Mouse (Mus musculus) gastrocnemius, postnatal 14 days (tissue): Measurements from ENCODE around the gene Sema4d. TPM values are rescaled to one million over a fixed set of nuclear protein-coding genes. Genes with fewer than 3 reads are reported as not detected.

Experiments
- DNase-seq: peaks from one replicate; pipeline ENCODE4 v3.0.0; 2021; ENCODE audit warnings: mixed read lengths
- intact Hi-C: fragments of 180-260 bp; cut with DNase I; formaldehyde crosslinking; loops from one replicate; pipeline ENCODE4 v1.15.1; 2025; ENCODE audit warnings: low total_unique reads
- total RNA-seq, 2 experiments: library from RNA; stranded (reverse); gene quantifications; 2 replicates each; pipeline ENCODE4 v1.2.3; 2021

Gene Sema4d
- total RNA-seq, 2 experiments from 2014 or later, result 126 to 130 TPM

DNA sequence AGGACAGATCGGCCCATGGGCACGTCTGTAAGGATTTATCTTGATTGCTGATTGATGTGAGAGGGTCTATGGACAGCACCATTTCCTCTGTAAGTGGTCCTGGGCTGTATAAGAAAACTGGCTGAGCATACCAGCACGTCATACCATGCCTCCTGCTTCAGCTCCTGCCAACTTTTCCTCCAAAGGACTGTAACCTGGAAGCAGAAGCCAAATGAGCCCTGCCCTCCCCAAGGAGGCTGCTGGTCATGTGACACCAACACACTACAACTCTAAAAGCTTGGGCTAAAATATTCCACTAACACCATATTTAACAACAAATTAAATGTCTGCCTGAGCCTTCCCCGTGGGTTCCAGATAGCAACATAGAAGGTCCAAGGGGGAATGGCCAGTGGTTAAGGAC, 6.9 kb downstream of the Sema4d start:
- no peak for DNase-seq
- intact Hi-C loops, result no loop called here

DNA sequence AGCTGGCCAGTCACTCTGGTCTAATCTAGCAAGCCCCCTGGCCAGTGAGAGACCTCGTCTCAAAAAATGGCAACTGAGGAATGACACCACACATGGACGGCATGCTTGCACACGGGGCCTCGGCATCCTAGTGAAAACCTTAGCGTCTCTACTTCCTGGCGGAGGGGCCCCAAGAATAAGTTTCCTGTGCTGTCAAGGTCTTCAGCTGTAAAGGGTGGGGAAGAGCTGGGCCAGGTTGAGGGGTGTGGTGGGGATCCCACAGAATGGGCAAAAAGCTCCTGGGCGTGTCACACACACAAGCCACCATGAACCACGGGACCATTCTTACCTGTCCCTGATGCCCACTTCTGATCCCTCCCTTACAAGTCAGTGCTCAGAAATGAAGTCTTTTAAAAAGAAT, 9.1 kb downstream of the Sema4d start:
- DNase-seq, result no peak
- intact Hi-C loops, result no loop called here

DNA sequence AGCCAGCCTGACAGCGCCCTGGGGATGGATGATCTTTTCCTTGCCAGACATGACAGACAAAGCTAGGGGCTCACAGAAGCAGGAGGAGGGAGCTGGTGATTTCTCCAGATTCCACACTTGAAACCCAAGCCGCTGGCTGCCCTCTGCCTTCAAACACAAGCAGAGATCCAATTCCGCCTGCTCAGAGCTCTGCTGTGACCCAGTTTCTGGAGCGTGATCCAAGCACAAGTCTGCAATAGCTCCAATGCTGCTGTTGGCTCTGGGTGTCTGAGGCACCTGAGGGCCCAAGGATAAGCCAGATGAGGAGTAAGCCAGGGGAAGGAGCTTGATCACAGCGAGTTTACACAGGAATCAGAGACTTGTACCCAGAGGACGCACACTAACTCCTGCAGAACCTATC, 9.7 kb downstream of the Sema4d start:
- peak; percentile 53 for DNase-seq
- intact Hi-C loops, result no loop called here

DNA sequence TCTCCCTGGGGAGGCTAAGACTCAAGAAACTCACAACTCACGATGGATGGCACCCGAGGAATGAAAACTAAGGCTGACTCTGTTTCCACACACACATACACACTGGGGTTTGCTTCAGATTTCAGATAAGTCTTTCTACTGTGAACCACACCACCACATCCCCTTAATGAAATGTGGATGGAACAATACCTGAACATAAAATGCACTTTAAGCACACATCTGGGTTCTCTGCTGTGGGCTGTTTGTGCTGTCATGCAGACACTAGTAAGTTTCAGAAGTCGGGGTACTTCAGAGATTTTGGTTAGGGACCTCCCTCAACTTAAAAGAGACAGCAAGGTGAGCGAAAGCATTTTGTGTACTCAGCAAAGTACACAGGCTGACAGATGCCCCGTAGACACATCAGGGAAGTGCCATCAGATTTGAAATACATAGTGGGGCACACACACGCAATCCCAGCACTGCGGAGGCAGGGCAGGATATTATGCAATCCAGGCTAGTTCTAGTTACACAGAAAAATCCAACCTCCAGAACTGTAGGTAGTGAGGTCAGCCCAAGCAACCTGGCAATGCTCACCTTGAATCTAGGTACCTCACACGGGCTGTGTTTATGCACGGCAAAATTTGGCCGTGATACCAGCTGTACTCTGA, 12.9 kb downstream of the Sema4d start:
- intact Hi-C loops, result no loop called here
- DNase-seq, result no peak

DNA sequence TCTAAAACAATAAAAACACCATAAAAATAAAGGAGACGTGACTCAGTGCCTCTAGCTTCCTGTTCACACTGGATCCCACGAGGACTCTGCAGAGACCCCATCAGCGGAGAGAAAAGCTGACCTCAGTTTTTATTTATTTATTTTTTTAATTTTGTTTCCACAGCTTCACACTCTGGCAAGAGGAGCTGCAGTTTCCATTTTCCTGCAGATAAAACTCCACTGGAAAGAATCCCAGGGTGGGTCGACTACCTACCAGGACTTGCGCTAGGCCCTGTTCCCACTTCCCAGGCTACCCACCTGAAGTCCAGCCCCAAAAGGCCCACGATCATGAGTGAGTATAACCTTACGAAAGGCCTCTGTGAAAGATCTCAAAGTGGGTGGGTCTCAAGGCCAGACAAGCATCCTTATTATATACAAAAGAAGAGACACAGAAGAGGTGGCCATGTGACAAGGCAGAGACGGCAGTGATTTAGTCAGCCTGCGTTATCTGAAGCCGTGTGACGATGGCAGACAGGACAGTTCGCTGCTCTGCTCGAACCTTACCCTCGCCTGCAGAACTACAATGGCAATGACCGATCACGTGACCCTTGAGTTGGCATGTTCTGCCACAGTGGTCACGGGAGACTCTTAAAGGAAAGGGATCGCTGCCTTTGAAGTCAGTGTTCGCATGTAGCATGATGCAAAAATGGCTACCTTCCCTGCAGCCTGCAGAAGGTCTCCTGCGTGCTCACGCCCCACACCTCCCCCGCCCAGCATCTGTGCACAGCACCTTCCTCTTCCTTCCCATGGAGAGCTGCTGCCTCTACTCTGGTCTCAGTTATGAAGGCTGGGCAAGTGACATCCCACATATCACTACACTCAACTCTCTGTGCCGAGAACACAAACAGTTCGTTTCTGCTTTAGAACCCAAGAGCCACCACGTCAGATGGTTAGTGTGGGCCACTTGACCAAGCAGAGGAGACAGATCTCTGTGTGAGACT, 14.3 kb downstream of the Sema4d start:
- intact Hi-C loops, result no loop called here
- DNase-seq, result no peak

DNA sequence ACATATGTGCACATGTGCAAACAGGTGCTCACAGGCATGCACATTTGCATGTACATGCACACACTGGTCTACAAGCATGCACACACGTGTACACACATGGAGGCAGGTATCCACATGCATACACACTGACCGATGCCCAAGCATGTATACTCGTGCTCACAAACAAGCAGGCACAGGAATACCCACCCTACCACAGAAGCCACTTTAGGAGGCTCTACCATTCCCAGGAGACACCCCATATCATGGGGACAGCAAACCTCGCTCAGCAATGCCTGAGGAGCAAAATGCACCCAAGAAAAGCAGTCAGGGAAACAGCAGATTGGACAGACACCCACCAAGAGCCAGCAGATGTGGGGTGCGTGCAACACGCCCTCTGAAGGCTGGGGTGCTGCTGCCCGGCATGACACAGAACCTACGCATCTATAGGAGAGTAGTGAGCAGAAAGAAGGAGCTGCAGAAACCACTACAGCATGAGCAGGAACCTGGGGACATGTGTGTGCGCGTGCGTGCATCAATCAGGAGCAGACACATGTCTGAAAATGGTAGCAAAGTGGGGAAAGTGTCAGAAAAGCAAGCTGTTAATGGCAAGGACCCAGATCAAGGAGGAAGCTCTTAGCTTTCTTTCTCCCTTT, 15.1 kb downstream of the Sema4d start:
- no peak for DNase-seq
- intact Hi-C loops, result no loop called here

DNA sequence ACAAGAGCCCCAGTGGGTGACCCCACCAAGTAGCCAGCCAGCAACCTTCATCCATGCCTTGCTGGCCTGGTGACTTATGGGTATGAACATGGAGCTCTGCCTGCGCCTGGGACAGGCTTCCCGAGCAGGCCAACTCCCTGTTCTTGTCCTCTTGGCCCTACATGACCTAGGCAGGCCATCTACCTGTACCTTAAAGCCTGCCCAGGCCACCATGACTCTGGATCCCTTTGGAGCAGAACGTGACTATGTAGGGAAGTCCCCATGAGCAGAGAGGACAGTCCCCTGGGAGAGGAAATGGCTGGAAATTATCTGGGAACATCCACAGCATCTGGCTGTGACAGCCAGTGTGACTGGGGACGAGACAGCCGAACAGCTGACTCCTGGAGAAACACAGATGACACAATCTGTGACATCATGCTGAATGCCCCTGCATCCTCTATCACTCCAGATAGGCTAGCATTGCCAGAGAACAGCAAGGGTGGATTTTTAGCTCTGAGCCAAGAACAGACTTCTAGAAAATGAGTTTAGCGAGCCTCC, 15.7 kb downstream of the Sema4d start:
- peak; percentile 10 for DNase-seq
- intact Hi-C loops, result no loop called here

DNA sequence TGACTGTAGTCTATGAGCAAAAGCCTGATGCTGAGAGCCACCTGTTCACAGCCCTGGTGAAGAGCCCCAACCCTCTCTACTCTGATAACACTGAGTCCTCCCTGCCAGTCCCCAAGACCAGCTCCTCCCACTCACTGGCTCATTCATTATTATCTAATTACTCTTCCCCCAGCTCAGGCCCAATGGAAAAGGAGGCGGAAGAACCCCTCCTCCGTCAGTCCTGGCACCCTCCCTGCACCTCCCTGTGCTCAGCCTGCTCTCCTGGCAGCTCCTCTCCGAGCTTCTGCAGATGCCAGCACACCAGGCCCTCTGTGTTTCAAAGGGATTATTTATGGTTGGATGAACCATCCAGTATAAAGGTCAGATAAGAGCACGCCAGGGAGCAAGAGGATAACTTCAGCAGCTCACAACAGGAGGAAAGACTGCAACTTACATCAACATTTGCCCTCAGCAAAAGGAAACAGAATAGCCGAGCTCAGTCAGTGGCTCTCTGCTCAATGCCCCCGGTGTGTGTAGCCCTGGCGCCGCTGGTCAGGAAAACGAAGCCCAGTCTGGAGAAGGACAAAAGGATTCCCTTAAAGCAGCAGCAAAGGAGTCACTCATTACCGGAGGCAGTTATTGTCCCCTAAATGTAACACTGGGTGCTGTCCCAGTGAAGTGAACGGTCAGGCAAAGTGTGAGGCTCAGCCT, 16.4 kb downstream of the Sema4d start:
- intact Hi-C loops, result no loop called here

DNA sequence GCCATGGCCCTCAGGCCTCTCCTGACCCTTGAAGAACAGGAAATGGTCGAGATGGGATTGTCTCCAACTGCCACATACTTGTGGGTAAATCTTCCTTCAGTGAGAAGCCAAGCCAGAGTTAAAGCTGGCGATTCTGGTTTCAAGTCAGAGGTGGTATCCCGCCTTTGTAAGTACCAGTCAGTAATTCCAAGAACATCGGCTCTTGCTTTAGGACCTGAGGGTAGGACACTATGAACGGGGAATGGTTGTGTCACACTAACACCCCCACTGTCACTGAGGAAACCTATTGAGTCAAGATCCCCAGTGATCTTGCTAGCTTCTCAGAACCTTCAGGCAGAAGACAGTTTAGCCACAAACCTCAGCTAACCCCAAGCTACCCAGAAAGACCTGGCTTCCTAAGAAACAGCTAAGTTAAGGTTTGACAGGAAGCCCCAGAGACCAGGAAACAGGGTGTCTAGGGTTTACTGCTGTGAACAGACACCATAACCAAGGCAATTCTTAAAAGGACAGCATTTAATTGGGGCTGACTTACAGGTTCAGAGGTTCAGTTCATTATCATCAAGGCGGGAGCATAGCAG, 17.3 kb downstream of the Sema4d start:
- no peak for DNase-seq
- intact Hi-C loops, result no loop called here

More for the DNA sequence above, 16.4 kb downstream of the Sema4d start:
- peak; percentile 86 for DNase-seq

DNA sequence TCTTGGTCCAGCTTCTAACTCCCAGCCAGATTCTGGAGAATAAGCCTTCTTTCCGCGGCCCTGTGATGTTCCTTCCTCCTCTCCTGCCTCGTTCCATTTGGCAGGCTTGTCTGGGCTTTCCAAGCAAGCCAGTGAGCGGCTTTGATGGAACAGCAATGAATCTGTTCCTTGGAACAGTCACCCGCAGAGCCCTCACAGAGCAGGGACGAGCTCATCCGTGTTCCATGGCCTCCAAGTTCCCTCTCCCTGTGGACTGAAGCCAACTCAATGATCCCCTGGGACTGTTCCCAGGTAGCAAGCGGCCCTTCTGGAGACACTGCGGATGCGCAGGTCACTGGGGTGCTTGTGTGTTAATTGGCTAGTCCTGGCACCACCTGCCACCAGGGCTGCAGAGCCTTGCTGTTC, 21.7 kb downstream of the Sema4d start:
- peak; percentile 44 for DNase-seq
- intact Hi-C loops, result loop anchor here (1.0 kb wide), 1 partner anchor 45 kb away; no protein-coding TSS in a partner anchor

DNA sequence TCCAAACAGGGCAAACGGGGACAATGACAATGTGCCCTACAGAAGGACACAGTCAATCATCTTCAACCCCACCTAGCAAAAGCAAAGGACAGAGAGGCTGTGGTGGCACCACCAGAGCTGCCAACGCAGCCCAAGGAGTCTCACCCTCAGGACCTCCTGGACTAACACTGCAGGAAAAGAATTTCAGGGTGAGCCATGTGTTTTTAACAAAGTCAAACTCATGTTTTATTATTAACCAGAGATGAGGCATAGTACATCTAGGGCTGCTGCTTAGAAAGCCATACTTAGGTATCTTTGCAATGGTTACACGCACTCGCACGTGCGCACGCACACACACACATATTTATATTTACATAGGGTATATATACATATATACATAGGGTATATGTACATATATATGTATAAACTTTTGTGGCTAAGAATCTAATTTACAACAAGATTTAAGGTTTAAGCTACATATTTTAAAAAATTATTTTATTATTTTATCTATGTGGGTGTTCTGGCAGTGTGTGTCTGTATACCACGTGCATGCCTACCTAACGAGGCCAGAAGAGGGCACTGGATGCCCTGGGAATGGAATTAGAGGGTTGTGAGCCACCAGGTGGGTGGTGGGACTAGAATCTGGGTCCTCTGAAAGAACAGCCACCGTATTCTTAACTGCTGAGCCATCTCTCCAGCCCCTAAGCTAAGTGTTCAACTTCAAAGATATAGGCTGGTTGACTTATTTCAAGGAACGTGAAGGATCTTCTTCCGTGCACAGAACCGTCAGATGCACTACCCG, 22.7 kb downstream of the Sema4d start:
- intact Hi-C loops, result loop anchor here (1.0 kb wide), 1 partner anchor 44 kb away; no protein-coding TSS in a partner anchor
- DNase-seq, result no peak

DNA sequence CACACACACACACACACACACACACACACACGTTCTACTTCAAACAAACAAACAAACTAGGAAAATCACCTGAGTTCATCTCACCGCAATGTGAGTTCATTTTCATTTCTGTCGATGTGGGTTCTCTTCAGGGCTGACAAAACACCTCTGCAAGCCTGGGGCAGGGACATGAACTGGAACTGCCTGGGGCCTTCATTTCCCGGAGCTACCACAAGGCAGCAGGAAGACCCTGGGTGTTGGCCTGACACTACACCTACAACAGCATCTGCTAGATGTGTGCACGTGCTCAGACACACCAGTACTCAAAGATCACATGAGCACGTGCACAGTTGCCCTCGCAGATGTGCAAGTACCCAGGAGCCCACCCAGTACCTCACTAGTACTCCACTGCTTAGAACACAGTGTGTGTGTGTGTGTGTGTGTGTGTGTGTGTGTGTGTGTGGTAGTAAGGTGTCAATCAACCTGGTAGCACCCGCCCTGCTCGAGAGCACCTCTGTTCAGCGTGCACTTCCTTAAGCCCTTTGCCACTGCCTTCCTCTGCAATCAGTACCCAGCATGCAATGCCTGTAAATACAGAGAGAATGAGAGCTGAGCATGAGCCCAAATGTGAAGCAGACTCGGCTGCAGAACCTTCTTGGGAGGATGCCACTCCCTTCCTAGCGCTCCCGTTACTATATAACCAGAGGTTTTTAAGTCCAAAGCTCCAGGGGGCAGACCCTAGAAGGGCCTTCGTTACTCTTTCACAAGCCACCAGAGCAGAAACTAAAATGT, 25.4 kb downstream of the Sema4d start:
- DNase-seq, result no peak
- intact Hi-C loops, result no loop called here

DNA sequence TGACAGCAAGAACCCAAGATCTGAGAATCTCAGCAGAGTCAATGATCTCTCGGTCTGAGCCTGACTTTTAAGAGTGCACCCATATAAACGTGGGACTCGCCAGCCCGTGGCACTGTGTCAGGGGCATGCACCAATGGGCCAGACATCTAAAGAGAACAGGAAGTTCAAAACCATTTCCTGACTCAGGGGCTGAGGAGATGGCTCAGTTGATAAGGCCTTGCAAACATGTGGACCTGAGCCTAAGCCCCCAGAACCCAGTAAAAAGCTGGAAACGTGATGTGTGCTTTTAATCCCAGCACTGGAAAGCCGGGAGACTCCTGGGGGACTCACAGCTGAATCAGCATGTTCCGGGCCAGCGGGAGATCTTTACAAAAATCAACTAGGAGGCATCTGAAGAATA, 26.0 kb downstream of the Sema4d start:
- no peak for DNase-seq
- intact Hi-C loops, result no loop called here

DNA sequence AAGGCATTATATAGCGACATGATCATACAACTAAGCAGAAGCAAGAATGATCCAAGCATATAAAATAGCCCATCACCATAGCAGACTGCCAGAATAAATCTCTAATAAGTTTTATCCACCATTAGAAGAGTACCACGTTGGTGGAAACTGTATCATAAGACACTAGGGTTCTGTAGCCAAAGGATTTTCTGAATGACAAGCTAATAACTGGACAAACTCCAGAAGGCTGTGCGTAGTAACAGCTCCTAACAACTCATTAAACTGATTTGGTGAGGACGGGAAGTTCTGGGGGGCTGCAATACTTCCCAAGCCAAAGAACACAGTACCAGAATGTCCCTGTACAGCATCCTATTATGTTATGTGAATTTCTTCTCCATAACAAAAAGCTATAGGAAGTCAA, 26.8 kb downstream of the Sema4d start:
- DNase-seq, result no peak
- intact Hi-C loops, result no loop called here

DNA sequence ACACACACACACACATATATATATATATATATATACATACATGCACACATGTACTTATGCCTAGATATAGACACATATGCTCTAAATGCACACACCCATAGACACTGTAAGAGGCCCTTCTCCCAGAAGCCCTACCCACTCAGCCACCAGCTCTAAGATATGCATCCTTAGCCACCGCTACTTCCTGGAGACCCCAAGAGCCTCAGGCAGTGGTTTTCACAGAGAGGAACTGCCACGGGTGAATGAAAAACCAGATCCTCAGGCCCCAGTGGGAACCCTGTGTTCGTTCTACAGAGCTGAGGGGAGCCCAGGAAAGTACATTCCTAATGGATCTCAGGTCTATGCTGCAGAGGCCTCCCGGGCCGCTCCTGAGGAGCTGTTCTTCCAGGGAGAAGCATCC, 28.2 kb downstream of the Sema4d start:
- no peak for DNase-seq
- intact Hi-C loops, result no loop called here

DNA sequence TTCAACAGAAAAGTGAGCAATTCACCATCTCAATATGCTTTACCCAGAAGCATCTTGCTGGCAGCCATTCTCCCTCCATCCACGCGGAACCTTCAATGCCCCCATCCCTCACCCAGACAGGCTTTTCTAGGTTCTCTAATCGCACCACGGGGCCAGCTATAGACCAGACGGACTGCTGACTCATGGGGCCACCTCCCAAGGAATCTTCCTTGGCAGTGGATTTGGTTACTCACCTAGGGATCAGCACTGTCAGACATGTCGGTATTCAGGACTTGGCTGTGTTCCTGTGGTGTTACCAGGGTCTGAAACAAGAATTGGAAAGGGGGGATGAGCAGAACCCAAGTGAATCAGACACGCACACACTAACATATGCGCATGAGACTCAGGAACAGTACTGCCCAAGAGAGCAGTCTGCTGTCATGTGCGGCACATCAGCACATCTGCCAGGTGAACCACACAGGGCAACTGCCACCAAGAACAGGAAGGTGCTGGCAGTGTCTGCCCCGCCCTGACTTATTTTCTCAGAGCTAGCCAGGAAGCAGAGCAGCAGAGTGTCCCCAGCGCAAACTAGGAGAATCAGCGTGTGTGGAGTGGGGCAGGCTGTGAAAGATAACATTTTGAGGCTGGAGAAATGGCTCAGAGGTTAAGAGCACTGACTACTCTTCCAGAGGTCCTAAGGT, 30.4 kb downstream of the Sema4d start:
- DNase-seq, result no peak
- intact Hi-C loops, result no loop called here

DNA sequence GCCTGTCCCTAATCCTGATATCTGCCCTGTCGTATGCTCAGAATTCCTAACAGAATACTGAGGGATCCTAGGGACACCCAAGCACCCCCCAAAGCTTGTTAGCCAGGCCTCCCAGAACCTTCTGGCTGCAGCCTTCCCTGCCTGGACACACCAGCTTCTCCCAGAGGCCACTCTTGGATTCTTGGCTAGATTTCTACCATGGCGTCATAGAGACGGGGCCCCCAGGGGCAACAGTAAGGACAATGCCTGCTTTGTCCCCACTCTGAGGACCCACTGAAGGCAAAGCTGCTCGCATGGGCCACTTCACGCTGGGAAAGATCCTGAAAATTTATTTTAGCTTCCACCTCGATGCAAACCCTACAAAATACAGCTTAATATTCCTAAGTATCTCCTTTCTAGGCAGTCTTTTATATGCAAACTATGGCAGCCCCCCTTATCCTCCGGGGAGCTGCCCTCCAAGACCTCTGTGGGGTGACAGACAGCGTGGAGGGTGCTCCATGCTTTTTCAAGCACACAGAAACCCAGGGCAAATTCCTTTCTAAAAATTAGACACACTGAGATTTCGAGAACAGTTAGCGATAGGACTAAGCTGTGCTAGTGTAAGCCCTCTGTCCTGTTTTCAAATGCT, 32.2 kb downstream of the Sema4d start:
- intact Hi-C loops, result no loop called here
- DNase-seq, result no peak
